Mouse (Mus musculus) left cerebral cortex, adult 9 months (tissue): ENCODE data around the gene Ola1.

Source experiments
- DNase-seq, 2 experiments: peaks; one replicate each; pipeline ENCODE4 v3.0.0; 2022; ENCODE audit warnings: low spot score in 2 of 2

The Ola1 gene

DNA sequence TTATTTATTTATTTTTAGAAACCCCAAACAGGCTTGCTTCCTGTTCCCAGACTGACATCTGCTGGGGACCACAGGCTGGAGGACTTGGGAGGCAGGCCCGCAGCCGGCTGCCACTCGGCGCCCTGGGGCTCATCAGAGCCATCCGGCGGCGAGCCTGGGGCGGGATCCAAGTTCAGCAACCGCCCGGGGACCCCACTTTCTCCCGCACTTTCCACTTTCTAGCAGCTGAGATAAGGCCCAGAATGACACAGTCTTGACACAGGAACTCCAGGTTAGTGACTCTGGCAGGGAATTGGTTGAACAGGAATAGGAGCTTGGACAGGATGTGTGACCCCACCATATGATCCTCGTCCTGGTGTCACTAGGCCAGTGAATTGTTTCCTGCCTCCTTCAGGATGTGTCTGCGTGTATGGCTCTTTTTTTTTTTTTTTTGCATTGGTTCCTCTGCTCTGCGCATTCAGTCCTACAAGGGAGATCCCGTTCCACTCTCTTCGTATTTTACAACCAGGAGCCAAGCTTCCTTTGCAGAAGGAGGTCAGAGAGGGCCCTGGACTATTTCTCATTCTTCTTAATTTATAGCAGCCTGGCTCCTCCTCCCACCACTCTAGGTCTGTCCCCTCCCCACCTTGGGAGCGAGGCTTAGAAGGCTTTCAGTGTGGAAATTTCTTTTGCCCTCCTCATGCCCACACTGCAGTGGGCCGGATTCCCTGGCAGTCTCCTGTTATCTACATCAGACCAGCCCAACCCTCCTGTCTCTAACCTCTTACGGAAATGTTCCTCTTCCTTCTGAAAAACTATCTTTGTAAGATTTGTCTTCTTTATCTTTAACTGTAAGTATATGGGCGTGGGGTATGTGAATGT is 152.2 kb downstream of the Ola1 start:
- DNase-seq = no peak

DNA sequence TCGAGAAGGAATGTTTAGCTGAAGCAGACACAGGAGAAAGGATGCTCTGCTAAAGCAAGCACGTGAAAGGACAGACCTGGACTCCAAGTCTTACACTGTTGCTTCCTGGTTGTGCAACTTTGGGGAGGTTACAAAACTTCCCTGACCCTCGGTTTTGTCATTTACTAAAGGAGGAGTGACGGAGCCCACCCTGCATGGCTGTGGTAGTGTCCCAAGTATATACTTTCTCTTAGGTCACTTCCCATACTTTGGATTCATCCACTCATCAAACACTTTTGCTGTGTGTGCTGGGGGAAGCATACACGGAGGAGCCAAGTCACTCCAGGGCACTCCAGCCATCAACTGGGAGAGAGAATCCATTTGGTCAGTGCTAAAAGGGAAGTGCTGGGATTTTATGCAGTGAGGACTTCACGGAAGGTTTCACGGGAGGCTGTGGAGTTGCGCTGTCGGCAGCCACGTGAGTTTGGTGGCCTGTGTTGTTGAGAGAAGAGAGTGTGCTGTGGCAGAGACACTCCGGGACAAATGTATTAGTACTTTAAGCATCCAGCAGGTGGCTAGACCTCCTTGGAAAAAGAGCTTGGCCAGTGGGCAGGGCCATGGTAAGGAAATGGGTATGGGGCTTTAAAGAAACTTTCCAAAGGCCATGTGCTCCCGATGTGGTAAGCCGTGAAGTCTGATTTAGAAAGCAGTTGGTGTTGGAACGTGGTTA is 154.7 kb downstream of the Ola1 start:
- DNase-seq = no peak

DNA sequence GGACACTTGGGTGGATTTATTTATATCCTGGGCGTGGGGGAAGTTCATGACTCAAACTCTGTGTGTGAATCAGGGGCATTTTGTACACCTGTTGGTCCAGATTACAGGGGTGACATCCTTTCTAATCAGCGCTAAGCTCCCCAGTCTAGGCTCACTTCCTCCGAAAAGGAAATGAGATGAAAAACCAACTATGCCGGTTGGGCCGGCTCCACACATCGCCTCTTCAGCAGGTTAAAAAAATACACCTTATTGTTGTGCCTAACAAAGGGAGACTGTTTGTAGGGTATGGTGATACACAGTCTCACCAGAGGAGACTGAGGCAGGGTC is 158.5 kb downstream of the Ola1 start:
- no peak for DNase-seq

DNA sequence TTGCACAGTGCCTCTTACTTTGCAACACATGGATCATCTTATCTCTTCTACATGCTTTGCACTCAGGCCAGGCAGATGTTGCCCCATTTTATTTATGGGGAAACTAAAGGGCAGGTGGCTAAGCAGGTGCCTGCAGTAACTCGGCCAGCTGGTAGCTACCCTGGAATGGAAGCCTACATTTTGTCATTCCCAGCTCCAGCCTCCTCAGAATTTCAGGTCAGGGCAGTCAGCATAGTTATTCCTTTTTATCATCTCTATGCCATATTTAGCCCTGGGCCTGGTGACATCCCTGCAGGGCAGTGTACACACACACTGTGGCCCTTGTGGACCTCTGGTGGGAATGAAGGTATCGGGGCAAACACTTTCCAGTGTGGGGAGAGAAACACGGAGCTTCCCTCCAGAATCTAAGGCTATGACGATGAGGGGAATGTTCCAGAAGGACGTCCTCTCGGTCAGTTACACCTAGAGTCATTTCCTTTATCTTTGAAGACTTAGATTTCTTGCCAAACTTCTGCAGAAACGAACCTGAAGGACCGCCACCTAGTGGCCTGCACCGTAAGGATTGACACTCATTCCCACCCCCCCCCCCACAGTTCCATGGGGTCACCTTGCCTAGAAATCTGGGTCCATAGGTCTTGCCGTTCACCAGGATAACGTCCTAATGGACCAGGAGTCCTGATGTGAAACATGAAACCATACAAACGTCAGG is 159.0 kb downstream of the Ola1 start:
- peak in 1 of 2 experiments; percentile 6 for DNase-seq

DNA sequence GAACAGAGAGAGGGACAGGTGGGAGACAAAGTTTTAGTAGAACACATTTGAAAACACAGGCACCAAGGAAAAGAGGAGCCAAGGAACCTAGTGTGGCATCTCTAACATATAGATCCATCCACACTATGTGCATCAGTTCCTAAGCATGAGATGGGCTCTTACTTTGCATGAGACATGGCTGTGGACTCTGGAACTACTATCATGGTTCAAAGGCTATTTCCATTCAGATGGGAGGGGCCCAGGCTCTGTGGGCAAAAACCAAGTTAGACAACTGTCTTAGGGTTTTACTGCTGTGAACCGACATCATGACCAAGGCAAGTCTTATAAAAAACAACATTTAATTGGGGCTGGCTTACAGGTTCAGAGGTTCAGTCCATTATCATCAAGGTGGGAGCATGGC is 160.4 kb downstream of the Ola1 start:
- DNase-seq = no peak

DNA sequence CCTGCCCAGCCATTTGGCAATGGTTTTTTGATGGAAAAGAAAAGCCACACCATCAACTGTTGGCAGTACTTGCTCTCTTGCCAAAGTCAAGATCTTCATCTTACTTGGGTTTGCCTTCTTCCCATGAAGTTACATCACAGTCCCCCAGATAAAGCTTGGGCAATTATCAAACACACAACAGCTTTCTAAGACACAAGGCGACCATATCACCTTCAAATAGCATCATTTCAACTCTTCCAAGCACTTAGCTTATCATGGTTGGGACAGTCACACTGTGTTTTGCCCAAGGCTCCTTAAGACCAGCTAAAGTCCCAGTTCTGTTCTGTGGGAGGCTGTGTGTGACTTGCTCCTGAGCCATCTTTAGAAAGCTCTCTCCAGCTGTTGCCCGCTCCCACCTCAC is 161.1 kb downstream of the Ola1 start:
- DNase-seq = no peak

DNA sequence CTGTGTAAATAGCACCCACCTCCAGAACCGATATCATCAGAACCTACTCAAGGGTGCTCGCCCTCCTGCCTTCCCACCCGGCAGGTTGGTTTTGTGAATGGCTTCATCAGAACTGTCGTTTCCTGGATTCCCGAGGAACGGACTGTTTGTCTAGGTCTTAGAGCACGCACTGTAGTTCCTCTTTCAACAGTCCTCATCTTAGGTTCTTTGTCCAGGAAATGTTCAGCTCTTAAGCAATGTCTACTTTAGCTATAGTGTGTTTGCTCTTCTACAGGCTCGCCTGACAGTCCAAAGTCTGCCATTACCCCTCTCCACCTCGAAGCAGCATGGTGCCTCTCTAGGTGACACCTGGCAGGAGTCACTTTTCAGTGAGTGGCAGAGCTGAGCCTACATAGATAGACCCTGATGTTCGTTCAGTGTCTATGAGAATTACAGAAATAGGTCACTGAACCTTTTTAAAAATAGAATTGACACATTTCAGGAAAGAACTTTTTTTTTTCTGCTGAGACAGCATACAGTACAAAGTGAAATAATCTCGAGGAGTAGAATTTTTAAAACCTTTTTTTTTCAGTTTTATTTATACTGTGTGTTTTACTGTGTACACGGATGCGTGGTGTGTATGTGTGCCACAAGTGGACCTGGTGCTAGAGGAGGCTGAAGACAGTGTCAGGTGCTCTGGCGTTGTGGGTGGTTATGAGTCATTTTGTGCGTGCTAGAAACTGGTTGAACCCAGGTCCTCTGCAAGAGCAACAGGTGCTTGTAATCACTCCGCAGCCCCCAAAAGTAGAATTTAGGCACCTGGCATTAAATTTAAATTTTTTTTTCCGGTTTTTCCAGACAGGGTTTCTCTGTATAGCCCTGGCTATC is 162.4 kb downstream of the Ola1 start:
- no peak for DNase-seq

DNA sequence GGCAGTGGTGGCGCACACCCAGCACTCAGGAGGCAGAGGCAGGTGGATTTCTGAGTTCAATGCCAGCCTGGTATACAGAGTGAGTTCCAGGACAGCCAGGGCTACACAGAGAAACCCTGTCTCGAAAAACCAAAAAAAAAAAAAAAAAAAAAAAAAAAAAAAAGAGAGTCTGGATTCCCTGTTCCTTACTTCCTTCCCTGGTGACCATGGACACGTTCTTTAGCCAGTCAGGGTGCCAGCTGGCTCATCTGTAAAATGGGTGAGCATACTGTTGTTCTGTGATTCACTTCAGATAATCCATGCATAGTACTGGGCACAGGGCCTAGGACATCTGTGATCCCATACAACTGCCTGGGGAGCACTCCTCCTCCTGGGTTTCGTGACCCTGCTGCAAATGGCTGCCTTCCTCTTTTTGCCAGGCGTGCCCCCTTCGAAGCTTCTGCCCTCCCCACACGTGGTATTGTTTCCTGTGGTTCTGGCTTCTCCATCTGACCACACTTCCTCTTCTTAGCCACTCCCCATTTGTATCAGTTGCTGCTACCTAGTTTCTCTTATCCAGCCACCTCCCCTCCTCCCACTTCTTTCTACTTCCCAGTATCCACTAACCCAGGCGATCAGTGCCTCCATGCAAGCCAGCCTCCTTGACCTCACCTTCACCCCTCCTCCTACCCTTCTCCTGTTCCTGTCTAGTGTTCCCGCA is 164.8 kb downstream of the Ola1 start:
- peak in 1 of 2 experiments; percentile 22 for DNase-seq

DNA sequence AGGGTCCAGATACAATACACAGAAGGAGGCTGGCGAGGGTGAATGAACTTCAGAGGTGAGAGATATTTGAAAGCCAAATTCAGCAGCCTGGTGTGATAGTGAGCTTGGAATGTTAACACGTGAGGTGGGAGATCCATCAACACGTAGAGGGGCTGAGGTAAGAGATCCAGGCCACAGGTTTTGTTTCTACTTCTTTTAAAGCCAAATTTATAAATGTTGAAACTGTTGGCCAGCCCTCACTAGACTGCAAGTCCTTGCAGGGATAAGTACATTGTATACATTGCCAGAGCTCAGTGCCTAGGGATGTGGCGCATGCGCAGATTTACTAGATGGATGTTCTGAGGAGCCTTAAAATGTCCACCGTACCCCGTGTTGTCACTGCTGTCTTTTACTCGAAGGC is 168.3 kb downstream of the Ola1 start:
- no peak for DNase-seq

DNA sequence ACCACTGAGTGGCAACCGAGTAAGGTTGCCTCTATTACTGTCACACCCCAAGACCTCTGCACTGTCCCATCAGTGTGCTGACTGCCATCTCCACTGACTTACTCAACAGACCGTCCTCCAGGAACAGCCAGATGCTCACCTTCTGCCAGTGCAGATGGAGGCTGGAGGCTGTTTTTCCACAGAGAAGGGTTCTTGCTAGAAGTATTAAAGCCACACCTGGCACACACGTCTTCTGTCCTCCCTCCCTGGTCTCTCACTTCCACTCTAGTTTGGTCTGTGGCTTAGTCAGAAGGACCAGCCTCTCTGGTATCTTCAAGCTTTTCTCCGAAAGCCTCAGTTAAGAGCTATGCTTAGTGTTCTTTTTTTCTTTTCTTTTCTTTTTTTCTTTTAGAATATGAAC is 168.7 kb downstream of the Ola1 start:
- no peak for DNase-seq

DNA sequence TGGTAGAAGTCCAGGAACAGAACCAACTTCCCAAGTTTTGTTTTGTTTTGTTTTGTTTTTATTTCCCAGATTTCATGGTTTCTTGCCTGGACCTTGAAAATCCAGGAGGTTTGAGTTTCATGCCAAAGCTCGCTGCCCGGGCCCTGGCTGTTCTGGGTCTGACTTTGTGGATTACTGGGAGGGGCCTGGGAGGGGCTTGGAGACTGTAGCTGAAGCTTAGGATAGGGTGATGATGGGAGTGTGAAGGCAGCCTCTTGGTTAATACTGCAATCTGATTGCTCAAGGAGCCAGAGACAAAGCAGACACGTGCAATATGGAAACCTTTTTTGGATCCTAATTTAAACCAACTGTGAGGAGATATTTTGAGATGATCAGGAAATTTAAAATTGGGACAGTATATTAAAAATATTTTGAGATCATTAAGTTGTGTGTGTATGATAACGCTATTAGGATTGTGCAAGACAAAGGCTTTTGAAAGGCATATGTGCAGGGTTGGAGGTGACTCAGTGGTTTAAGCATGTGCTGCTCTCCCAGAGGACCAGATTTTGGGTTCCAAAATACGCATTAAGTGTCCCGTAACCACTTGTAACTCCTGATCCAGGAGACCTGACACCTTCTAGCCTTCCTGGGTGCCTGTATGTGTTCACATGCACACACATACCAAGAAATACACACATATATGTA is 169.6 kb downstream of the Ola1 start:
- no peak for DNase-seq

DNA sequence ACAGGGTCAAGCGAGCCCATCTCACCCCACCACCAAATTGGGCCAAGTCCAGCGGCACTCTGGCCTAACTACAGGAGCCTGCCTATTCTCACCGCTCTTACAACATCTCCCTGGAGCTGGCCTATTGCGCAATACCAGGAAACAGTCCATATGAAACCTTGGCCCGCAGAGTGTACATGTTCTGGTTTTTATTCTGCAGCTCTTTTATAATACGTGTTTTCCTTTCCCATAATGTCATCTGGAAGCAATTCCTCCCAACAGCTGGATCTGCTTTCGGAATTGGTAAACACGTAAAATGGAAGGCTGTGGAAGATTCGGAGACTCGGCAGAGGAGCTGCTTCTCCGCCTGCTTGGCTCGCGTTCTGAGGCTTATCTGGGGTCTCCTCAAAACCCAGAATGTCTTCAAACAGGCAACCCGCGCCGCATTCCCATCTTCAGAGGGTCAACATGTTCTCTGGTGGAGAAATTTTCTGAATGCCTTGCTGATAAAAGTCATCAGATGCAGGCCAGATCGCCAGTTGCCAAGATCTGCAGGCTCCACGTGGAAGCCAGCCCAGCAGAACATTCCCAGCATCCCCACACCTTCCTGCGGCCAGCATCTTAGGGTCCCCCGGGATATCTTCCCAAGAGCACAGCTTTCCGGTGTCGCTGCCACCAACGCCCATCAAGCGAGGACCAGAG is 171.5 kb downstream of the Ola1 start:
- DNase-seq = no peak

DNA sequence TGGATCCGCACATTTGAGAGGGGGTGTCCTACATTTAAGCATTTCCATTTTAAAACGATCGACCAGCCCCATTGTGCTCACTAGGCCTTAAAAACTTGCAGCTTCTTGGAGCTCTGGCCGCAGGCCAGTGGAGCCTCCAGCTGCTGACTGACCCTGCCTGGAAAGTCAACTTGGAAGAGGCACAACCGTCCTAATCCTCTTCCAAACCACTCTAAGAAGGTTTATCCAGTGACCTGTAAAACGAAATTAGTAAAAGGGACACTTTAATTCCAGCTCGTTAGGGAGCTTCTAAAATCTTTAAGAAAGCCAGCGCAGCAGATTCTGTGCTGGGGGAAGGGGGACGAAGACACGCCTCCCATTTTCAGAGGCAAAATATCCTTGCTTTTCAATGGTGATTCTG is 172.1 kb downstream of the Ola1 start:
- no peak for DNase-seq

DNA sequence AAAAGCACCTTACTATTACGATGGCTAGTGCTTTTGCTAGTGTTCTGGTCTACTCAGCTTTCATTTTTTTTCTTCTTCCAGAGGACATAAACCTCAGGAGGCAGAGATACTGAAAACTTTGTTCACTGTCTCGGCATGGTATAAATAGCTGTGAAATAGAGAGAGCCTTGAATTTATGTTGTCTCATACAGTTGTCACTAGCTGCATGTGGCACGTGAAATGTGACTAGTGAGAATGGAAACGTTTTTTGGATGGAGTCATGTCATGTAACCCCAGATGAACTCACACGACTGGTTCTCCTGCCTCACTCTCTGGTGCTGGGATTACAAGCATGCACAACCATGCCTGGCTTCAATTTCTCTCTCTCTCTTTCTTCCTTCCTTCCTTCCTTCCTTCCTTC is 173.2 kb downstream of the Ola1 start:
- no peak for DNase-seq
